Mouse (Mus musculus): ENCODE data around the gene Cklf. TPM values are rescaled to one million over a fixed set of nuclear protein-coding genes. Genes with fewer than 3 reads are reported as not detected.

Cklf gene
- polyA plus RNA-seq (2017; shearing (Covaris generic)) = 85.0 TPM

DNA sequence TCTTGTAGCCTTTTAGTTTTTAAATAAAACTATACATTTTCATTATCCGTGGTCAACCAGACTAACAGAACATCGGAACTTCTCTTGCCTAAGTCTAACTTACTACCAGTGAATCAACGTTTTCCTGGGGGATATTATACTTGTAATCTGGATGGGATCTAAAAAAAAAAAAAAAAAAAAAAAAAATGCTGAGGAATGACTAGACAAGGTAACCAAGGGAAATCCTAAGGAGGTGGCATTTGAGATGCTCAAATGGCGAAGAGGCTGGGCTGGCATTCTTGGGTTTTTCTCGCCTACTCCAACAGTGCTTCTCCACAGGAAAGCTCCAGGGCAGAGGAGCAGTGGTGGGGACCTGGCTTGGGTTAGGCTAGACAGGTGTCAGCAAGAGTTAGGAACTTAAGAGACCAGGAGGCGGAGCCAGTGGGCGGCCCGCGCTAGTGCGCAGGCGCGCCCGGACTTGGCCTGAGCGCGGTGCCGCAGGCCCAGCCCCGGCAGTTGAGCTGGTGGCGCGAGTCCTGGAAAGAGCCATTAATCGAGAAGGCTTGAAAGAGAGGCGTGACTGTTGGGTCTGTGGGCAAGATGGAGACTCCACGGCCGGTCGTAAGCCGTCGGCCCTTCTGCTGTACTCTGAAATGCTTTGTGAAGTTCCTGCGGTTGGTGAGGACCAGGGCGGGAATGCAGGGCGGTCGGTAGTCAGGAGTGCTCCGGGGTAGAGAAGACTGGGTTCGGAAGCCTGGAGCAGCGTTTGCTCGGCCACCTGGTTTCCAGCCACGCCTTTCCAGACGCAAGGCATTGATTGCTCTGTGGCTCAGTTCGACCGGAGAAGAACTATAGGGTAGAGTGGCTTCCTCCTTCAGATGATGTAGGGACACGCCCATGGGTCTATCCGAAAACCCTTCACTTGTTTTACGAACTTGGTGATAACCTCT is at the start of gene Cklf:
Gene Cklf (plus strand): TSS at position 423 of the 929 bp plus-strand sequence.

DNA sequence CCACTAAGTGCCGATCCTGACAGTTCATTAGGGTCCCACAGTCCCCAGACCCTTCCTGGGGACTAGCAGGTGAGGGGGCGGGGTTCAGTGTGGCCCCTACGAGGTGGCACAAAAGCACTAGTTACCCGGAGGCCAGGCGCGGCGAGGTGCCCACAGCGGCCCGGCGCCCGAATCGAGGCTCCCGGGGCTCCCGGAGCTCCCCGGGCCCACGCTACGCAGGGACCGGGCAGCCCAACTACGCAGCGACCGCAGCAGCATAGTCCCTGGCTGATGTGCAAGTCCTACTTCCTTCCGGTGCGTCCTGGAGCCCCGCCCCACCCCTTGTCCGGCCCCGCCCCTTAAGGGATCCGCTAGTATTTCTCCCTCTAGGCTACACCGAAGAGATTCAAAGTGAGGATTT is 2.4 kb upstream of the Cklf start, which contains the start of gene Tk2:
Gene Tk2 (minus strand): TSS at position 283 of the 400 bp plus-strand sequence.

DNA sequence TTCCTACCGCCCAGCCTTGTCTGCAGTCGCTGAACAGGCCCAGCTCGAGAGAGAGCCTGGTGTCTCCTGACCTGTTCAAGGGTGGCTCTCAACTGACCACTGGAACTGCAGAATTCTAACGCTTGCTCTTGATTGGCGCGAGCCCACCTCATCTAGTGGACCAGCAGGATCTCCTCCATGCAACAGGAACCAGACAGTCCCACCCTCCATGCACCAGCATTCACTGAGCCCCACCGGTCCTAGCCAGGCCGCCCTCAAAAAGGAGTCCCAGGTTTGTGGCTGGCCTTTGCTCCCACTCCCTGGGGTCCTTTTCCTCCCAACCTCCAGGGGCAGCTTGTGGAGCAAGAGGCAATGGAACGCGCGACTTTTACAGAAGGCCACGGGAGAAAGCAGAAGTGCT is 42.4 kb downstream of the Cklf start, which contains the start of gene Cmtm2a:
Gene Cmtm2a (minus strand): TSS at position 101 of the 400 bp plus-strand sequence.

DNA sequence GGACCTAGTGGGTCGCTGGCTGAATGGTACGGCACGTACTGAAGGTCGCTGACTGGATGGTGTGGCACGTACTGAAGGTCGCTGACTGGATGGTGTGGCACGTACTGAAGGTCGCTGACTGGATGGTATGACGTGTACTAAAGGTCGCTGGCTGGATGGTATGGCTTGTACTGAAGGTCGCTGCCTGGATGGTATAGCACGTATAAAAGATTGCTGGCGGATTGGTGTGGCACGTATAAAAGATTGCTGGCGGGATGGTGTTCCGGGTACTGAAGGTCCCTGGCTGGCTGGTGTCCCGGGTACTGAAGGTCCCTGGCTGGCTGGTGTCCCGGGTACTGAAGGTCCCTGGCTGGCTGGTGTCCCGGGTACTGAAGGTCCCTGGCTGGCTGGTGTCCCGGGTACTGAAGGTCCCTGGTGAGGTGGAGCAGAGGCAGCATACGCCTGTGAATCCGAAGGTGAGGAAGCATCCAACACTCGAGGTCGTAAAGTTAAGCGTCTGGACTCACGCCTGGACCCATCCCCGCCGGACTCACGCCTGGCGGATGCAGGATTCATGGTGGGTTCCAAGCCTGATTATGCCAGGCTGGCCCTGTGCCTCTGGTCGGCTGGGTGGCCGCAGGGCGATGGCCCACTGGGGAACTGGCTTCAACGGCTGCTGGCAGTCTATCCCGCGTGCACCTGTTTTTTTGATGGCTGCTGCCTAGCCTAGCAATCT is 58.9 kb downstream of the Cklf start, which contains the start of the genes Gm45711 and Cmtm1:
Gene Gm45711 (minus strand): TSS at position 641 of the 715 bp plus-strand sequence.
Gene Cmtm1 (minus strand): TSS at position 705 of the 715 bp plus-strand sequence.

Other genes with a start within 250 kb of the Cklf start
- not detected for gene Cdh5, start 149.2 kb upstream of the Cklf start, polyA plus RNA-seq (2017; shearing (Covaris generic))
- not detected for gene Bean1, start 80.4 kb upstream of the Cklf start, polyA plus RNA-seq (2017; shearing (Covaris generic))
- gene Tk2, start 2.3 kb upstream of the Cklf start, polyA plus RNA-seq (2017; shearing (Covaris generic)) = 56.7 TPM
- not detected for gene Cmtm2a, start 42.3 kb downstream of the Cklf start, polyA plus RNA-seq (2017; shearing (Covaris generic))
- gene Gm45711, start 59.2 kb downstream of the Cklf start, polyA plus RNA-seq (2017; shearing (Covaris generic)) = not detected
- gene Cmtm1, start 59.3 kb downstream of the Cklf start, polyA plus RNA-seq (2017; shearing (Covaris generic)) = not detected
- not detected for gene Gm11020, start 70.7 kb downstream of the Cklf start, polyA plus RNA-seq (2017; shearing (Covaris generic))
- not detected for gene Cmtm2b, start 71.4 kb downstream of the Cklf start, polyA plus RNA-seq (2017; shearing (Covaris generic))
- gene Cmtm3, start 88.5 kb downstream of the Cklf start, polyA plus RNA-seq (2017; shearing (Covaris generic)) = 8.7 TPM
- 1.3 TPM for gene Cmtm4, start 144.9 kb downstream of the Cklf start, polyA plus RNA-seq (2017; shearing (Covaris generic))
- 39.5 TPM for gene Dync1li2, start 192.2 kb downstream of the Cklf start, polyA plus RNA-seq (2017; shearing (Covaris generic))